8 mouse cellular contexts compared by ENCODE assay signal in the genomic region with DNA sequence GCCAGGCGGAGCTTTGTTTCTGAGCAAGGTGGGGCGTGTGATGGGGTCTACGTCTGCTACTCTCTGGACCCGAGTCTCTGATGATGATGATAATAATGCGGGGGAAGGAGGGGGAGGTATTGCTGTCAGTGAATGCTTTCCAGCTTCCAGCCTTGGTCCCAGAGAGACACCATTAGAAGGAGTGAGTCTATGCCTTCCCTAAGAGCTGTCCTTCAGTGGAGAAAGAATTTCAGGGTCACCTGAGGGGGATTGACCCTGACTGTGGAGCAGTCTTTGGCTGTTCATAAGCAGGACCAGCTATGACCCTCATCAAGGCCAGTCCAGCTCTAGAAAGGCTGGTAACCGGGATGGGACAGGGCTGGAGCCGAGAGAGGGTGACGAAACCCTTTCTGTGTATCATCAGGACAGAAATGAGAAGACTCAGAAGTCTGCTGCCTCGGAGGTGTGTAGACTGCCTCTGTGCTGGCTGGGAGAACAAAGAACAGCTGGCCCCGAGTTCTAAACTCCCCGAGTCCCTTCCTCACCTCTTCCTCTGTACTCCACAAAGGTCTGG. TPM values are rescaled to one million over a fixed set of nuclear protein-coding genes. Genes with fewer than 3 reads are reported as not detected.
DNase-seq lines count a peak whose midpoint lies in the region; ATAC-seq and TF ChIP-seq lines count a peak whose summit lies in the region.

No protein-coding gene starts in this region.

- WGBS in cerebellum, adult 2 months: 21% methylated on average over 11 of the region's 11 CpGs
- 41% methylated on average over 11 of the region's 11 CpGs for WGBS in liver, embryonic 11.5 days
- WGBS in stomach, postnatal 0 days: 35% methylated on average over 11 of the region's 11 CpGs

- H3K9me3 ChIP-seq in liver, embryonic 11.5 days (ENCODE audit: control insufficient read depth, low read length): no peaks in the 10 kb centered on the region
- H3K9me3 ChIP-seq in stomach, postnatal 0 days (ENCODE audit: control insufficient read depth, low read length): no peaks in the 10 kb centered on the region

- peaks cover 4% of the 10 kb centered on the region; the same call in 1 of the 2 replicates for H3K4me1 ChIP-seq in cerebellum, adult 2 months (ENCODE audit: control insufficient read depth, insufficient read depth, low read length)
- no peaks in the 10 kb centered on the region; the same call in none of the 2 replicates for H3K4me1 ChIP-seq in liver, embryonic 11.5 days (replicated peaks; ENCODE audit: control insufficient read depth, insufficient read depth, low read length)
- H3K4me1 ChIP-seq in stomach, postnatal 0 days (replicated peaks; ENCODE audit: control insufficient read depth, insufficient read depth): peaks cover 3% of the 10 kb centered on the region; the same call in 1 of the 2 replicates

- no peaks in the 10 kb centered on the region for H3K27me3 ChIP-seq in cerebellum, adult 2 months (ENCODE audit: control insufficient read depth, insufficient read depth, low read length)
- peaks cover 33% of the 10 kb centered on the region for H3K27me3 ChIP-seq in liver, embryonic 11.5 days (replicated peaks; ENCODE audit: control insufficient read depth, insufficient read depth, low read length)
- no peaks in the 10 kb centered on the region for H3K27me3 ChIP-seq in stomach, postnatal 0 days (ENCODE audit: control insufficient read depth, insufficient read depth, low read length)

- peak overlapping the region; percentile 72 for H3K27ac ChIP-seq in cerebellum, adult 2 months (ENCODE audit: insufficient read depth, low read length)
- no peak overlapping the region for H3K27ac ChIP-seq in liver, embryonic 11.5 days (ENCODE audit: low read depth, low read length)
- peak overlapping the region; percentile 79 for H3K27ac ChIP-seq in stomach, postnatal 0 days (replicated peaks)

- H3K36me3 ChIP-seq in liver, embryonic 11.5 days (ENCODE audit: control insufficient read depth, insufficient read depth, low read length): no peaks in the 10 kb centered on the region
- no peaks in the 10 kb centered on the region for H3K36me3 ChIP-seq in stomach, postnatal 0 days (ENCODE audit: control insufficient read depth, insufficient read depth, low read length)

- TF ChIP-seq POLR2A in cerebellum, adult 2 months (IDR thresholded peaks at IDR 0.05; ENCODE audit: borderline replicate concordance, insufficient read depth, low read length): 0 out of 2 replicates have a peak, but pooled peaks have one; percentile 6

- peak overlapping the region; percentile 48; the same call in 1 of the 2 replicates for H3K9ac ChIP-seq in liver, embryonic 11.5 days (ENCODE audit: low read depth, low read length)
- H3K9ac ChIP-seq in stomach, postnatal 0 days (ENCODE audit: low read length): peak overlapping the region; percentile 65

- no peak for TF ChIP-seq CTCF in cerebellum, adult 2 months (IDR thresholded peaks at IDR 0.05; ENCODE audit: borderline replicate concordance, insufficient read depth, low read depth, low read length)
- no peak for TF ChIP-seq CTCF in stomach, postnatal 0 days (IDR thresholded peaks at IDR 0.05; ENCODE audit: low read depth)

- peak overlapping the region; percentile 59 for H3K4me3 ChIP-seq in cerebellum, adult 2 months (replicated peaks; ENCODE audit: insufficient read depth, low read depth, low read length)
- peak overlapping the region; percentile 55 for H3K4me3 ChIP-seq in liver, embryonic 11.5 days (ENCODE audit: low read depth, low read length)
- H3K4me3 ChIP-seq in stomach, postnatal 0 days (ENCODE audit: low read depth, low read length): peak overlapping the region; percentile 60

- peak overlapping the region; percentile 84 for H3K4me2 ChIP-seq in liver, embryonic 11.5 days
- peak overlapping the region; percentile 96 for H3K4me2 ChIP-seq in stomach, postnatal 0 days (replicated peaks; ENCODE audit: low read depth)

- TF ChIP-seq EP300 in stomach, postnatal 0 days (optimal IDR thresholded peaks at IDR 0.05): no peak

- ATAC-seq in liver, embryonic 11.5 days (replicated peaks; ENCODE audit: low FRiP score): no peak
- peak; percentile 19; the same call in 1 of the 2 replicates for ATAC-seq in stomach, postnatal 0 days (ENCODE audit: low FRiP score, low TSS enrichment)

- peak; percentile 38 to 56 for DNase-seq in cerebellum, adult 2 months
- no peak for DNase-seq in cerebellum, adult 9-11 months
- peak; percentile 34 for DNase-seq in right cerebral cortex, postnatal 25 days
- DNase-seq in right cerebral cortex, postnatal 36 days (ENCODE audit: low spot score in 2 of 2): no peak
- no peak for DNase-seq in liver, embryonic 11.5 days (ENCODE audit: low spot score)
- no peak for DNase-seq in stomach, postnatal 0 days (ENCODE audit: low spot score)
- DNase-seq in embryo, embryonic 10 days (ENCODE audit: low spot score): no peak
- no peak for DNase-seq in urinary bladder, postnatal 14 days (ENCODE audit: low spot score)

RNA-seq across cellular contexts. Expression of a gene that starts 0.4 kb away (rescaled TPM):
- polyA plus RNA-seq in cerebellum, adult 2 months (2012; rRNA removed): 110 and 130 TPM in 2 replicates
- polyA plus RNA-seq in liver, embryonic 11.5 days (2014; fragmentation: Nextera tagmentation; extraction: Ambion mirVana): 9.9 and 11.6 TPM in 2 replicates
- 61.8 and 62.0 TPM in 2 replicates for polyA plus RNA-seq in stomach, postnatal 0 days (2015; fragmentation: Nextera tagmentation; extraction: Ambion mirVana)

RNA-seq across cellular contexts. Expression of a gene that starts 45.4 kb away (rescaled TPM):
- 18.9 and 20.5 TPM in 2 replicates for polyA plus RNA-seq in cerebellum, adult 2 months (2012; rRNA removed)
- polyA plus RNA-seq in liver, embryonic 11.5 days (2014; fragmentation: Nextera tagmentation; extraction: Ambion mirVana): 11.9 and 12.6 TPM in 2 replicates
- 7.6 and 8.3 TPM in 2 replicates for polyA plus RNA-seq in stomach, postnatal 0 days (2015; fragmentation: Nextera tagmentation; extraction: Ambion mirVana)

Comparison
In these comparisons a context has a peak if more than half of its experiments do, and no peak if none do; other contexts are left out.
1. DNase-seq: peak in cerebellum, adult 2 months (2 of 2) and right cerebral cortex, postnatal 25 days (single experiment); none in cerebellum, adult 9-11 months (single experiment), right cerebral cortex, postnatal 36 days (0 of 2), liver, embryonic 11.5 days (single experiment), stomach, postnatal 0 days (single experiment), embryo, embryonic 10 days (single experiment) and urinary bladder, postnatal 14 days (single experiment).
2. Peak in every context shown above with its lines, with median percentiles within 50 percentile points of each other: H3K4me3 ChIP-seq.